Mouse (Mus musculus) embryonic fibroblast, embryonic 13.5 days (primary cell): ENCODE data around the gene Srpk1.
A peak's percentile ranks its signal among the peaks of the same experiment; 100 is the strongest.

Source experiments
- CTCF ChIP-seq: IDR thresholded peaks from 2 replicates; pipeline ENCODE4 v1.5.1; 2011; ENCODE audit warnings: mild to moderate bottlenecking, control low read depth, low read length, moderate library complexity, borderline replicate concordance; ENCODE audit not compliant: insufficient read depth
- POLR2A ChIP-seq: IDR thresholded peaks from 2 replicates; pipeline ENCODE4 v1.6.1; 2011; ENCODE audit warnings: low read depth, mild to moderate bottlenecking, control low read depth, low read length, moderate library complexity

DNA sequence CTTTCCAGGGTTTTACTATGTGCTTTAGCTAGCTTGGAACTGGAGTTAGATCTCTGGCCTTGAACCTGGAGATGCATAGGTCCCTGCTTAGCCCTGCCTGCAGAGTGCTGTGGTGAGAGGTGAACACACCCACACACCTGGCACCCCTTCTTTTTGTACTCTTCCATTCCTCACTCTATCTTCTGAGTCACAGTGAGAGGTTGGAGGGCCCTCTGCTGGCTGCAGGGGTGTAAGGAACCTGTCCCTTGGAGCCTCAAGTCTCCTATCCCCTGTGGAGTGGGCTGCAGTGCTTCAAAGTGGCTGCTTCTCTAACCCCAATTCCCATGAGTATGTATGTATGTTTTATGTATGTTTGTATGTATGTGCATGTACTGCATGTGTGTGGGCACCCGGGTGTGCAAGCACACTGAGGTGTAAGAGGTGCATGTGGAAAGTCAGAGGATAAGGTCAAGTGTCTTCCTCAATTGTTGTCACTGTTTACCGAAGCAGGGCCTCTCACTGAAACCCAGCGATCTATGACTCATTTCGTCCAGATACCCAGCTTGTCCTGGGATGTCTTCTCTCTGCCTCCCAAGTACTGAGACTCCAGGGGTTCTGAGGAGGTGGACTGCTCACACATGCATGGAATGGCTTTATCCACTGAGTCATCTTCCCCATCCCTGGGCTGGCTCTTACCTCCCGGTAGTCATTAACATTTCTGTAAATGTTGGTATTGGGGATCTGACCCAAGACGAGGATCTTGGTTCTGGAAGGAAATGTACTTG, 26.3 kb upstream of the Srpk1 start:
- TF ChIP-seq CTCF (peak; percentile 34; the same call in 1 of the 2 replicates), POLR2A (no peak)
